Mouse (Mus musculus) lung, postnatal 0 days (tissue): ENCODE data around the gene Lin7a. TPM values are rescaled to one million over a fixed set of nuclear protein-coding genes. Genes with fewer than 3 reads are reported as not detected.

ENCODE experiments used
- ATAC-seq: fragments of 200-750 bp; cut with Nextera tagmentation; 2 replicates; pipeline ENCODE4 v1.8.0; 2017; ENCODE audit warnings: moderate library complexity
- DNase-seq: peaks from one replicate; pipeline ENCODE4 v3.0.0-alpha.2; 2016; ENCODE audit warnings: low spot score
- H3K27ac ChIP-seq: fragments of 300-500 bp; sonication (generic); 2 replicates; pipeline ENCODE4 v1.5.1; 2014; ENCODE audit warnings: antibody characterized with exemption, mild to moderate bottlenecking, low read length, mixed read lengths
- H3K27me3 ChIP-seq: fragments of 300-500 bp; sonication (generic); replicated peaks from 2 replicates; pipeline ENCODE4 v1.6.1; 2014; ENCODE audit warnings: low read length, mixed read lengths; ENCODE audit not compliant: insufficient read depth
- H3K36me3 ChIP-seq: fragments of 300-500 bp; sonication (generic); 2 replicates; pipeline ENCODE4 v1.6.1; 2014; ENCODE audit warnings: low read length, mixed read lengths; ENCODE audit not compliant: insufficient read depth
- H3K4me1 ChIP-seq: fragments of 300-500 bp; sonication (generic); 2 replicates; pipeline ENCODE4 v1.6.1; 2014; ENCODE audit warnings: antibody characterized with exemption, low read depth, low read length, mixed read lengths; ENCODE audit not compliant: insufficient read depth
- H3K4me2 ChIP-seq: fragments of 300-500 bp; sonication (generic); replicated peaks from 2 replicates; pipeline ENCODE4 v1.6.1; 2014; ENCODE audit warnings: low read depth, mild to moderate bottlenecking, low read length, moderate library complexity, mixed read lengths
- H3K4me3 ChIP-seq: fragments of 300-500 bp; sonication (generic); 2 replicates; pipeline ENCODE4 v1.5.1; 2014; ENCODE audit warnings: low read depth, low read length
- H3K9ac ChIP-seq: fragments of 300-500 bp; sonication (generic); replicated peaks from 2 replicates; pipeline ENCODE4 v1.6.1; 2014; ENCODE audit warnings: low read depth, mild to moderate bottlenecking
- H3K9me3 ChIP-seq: fragments of 300-500 bp; sonication (generic); 2 replicates; pipeline ENCODE4 v1.6.1; 2016; ENCODE audit warnings: low read length, mixed read lengths
- CTCF ChIP-seq: IDR thresholded peaks from 2 replicates; pipeline ENCODE4 v1.5.1; 2016; ENCODE audit warnings: antibody characterized with exemption, mild to moderate bottlenecking
- EP300 ChIP-seq: IDR thresholded peaks from 2 replicates; pipeline ENCODE4 v1.6.1; 2016; ENCODE audit warnings: antibody characterized with exemption, mild to moderate bottlenecking, control low read depth
- WGBS: fragments of 180-500 bp; shearing (Covaris S2); extraction: QIAGEN DNeasy Blood & Tissue Kit; methylation state at CpG from one replicate; pipeline ENCODE4 v1.1.7; 2014; 5-methylcytosine and 5-hydroxymethylcytosine counted together
- polyA plus RNA-seq: library from polyadenylated mRNA; unstranded; fragments of >200 nt; fragmentation: Nextera tagmentation; extraction: Ambion mirVana; gene quantifications from 2 replicates; pipeline ENCODE4 v1.2.1, GENCODE M21; 2015

The Lin7a gene
- polyA plus RNA-seq, 1 experiment from 2014 or later, result 0.43 TPM

- DNase-seq (no peak), ATAC-seq (no peak)
- no peaks in the 10 kb centered on the region for H3K9me3 ChIP-seq
- TF ChIP-seq CTCF, result no peak
- TF ChIP-seq EP300, result no peak
- H3K9ac ChIP-seq, result no peak overlapping the region
- no peaks in the 10 kb centered on the region for H3K27me3 ChIP-seq
- no peak overlapping the region for H3K4me3 ChIP-seq
- H3K4me2 ChIP-seq, result no peak overlapping the region
- no peak overlapping the region for H3K27ac ChIP-seq
- H3K4me1 ChIP-seq, result no peaks in the 10 kb centered on the region
- 88% methylated on average over 5 of the region's 5 CpGs for WGBS
- no peaks in the 10 kb centered on the region for H3K36me3 ChIP-seq
Observed at GRCm38 (mm10) chr10:107325558-107325957, 54.1 kb downstream of the Lin7a start.

GRCm38 (mm10) chr10:107339524-107339923 lies 68.0 kb downstream of the Lin7a start:
- Histone ChIP-seq H3K27ac (no peak overlapping the region), H3K27me3 (no peaks in the 10 kb centered on the region), H3K36me3 (no peaks in the 10 kb centered on the region), H3K9ac (no peak overlapping the region), H3K4me1 (no peaks in the 10 kb centered on the region), H3K4me3 (no peak overlapping the region), H3K4me2 (no peak overlapping the region), H3K9me3 (no peaks in the 10 kb centered on the region)
- DNase-seq (no peak), ATAC-seq (no peak)
- TF ChIP-seq CTCF (no peak), EP300 (no peak)
- 77% methylated on average over 3 of the region's 3 CpGs for WGBS

GRCm38 (mm10) chr10:107341151-107341550 lies 69.7 kb downstream of the Lin7a start:
- H3K4me3 ChIP-seq, result no peak overlapping the region
- ATAC-seq, result no peak

GRCm38 (mm10) chr10:107344200-107344599 lies 72.7 kb downstream of the Lin7a start:
- no peak for TF ChIP-seq EP300
- Histone ChIP-seq H3K27ac (no peak overlapping the region), H3K36me3 (no peaks in the 10 kb centered on the region), H3K9ac (no peak overlapping the region), H3K4me1 (no peaks in the 10 kb centered on the region), H3K4me2 (no peak overlapping the region), H3K4me3 (no peak overlapping the region), H3K9me3 (no peaks in the 10 kb centered on the region), H3K27me3 (no peaks in the 10 kb centered on the region)
- 22% methylated on average over 3 of the region's 3 CpGs for WGBS
- ATAC-seq (no peak), DNase-seq (no peak)

More at GRCm38 (mm10) chr10:107341151-107341550, 69.7 kb downstream of the Lin7a start:
- H3K9ac ChIP-seq, result no peak overlapping the region
- H3K27ac ChIP-seq, result no peak overlapping the region
- TF ChIP-seq CTCF, result no peak
- no peaks in the 10 kb centered on the region for H3K4me1 ChIP-seq
- WGBS, result 87% methylated on average over 4 of the region's 4 CpGs
- DNase-seq, result no peak
- H3K9me3 ChIP-seq, result no peaks in the 10 kb centered on the region
- H3K27me3 ChIP-seq, result no peaks in the 10 kb centered on the region
- H3K4me2 ChIP-seq, result no peak overlapping the region
- no peaks in the 10 kb centered on the region for H3K36me3 ChIP-seq

- Histone ChIP-seq H3K9ac (no peak overlapping the region), H3K4me3 (no peak overlapping the region), H3K4me2 (no peak overlapping the region), H3K9me3 (no peaks in the 10 kb centered on the region), H3K27ac (no peak overlapping the region), H3K4me1 (no peaks in the 10 kb centered on the region), H3K27me3 (no peaks in the 10 kb centered on the region), H3K36me3 (no peaks in the 10 kb centered on the region)
- ATAC-seq, result no peak
- 74% methylated on average over 3 of the region's 3 CpGs for WGBS
- TF ChIP-seq EP300 (no peak), CTCF (no peak)
- DNase-seq, result no peak
Observed at GRCm38 (mm10) chr10:107347842-107348241, 76.4 kb downstream of the Lin7a start.

- no peaks in the 10 kb centered on the region for H3K9me3 ChIP-seq
- TF ChIP-seq CTCF (no peak), EP300 (no peak)
- no peaks in the 10 kb centered on the region for H3K36me3 ChIP-seq
- H3K4me1 ChIP-seq, result no peaks in the 10 kb centered on the region
- no peak overlapping the region for H3K4me2 ChIP-seq
- no peaks in the 10 kb centered on the region for H3K27me3 ChIP-seq
- DNase-seq (no peak), ATAC-seq (no peak)
- H3K9ac ChIP-seq, result no peak overlapping the region
- 69% methylated on average over 6 of the region's 6 CpGs for WGBS
- no peak overlapping the region for H3K27ac ChIP-seq
- no peak overlapping the region for H3K4me3 ChIP-seq
Observed at GRCm38 (mm10) chr10:107351696-107352485, 80.4 kb downstream of the Lin7a start.

GRCm38 (mm10) chr10:107353483-107353882 lies 82.0 kb downstream of the Lin7a start:
- no peak for TF ChIP-seq EP300
- TF ChIP-seq CTCF, result no peak
- Histone ChIP-seq H3K9ac (no peak overlapping the region), H3K9me3 (no peaks in the 10 kb centered on the region), H3K4me2 (no peak overlapping the region), H3K4me3 (no peak overlapping the region), H3K4me1 (no peaks in the 10 kb centered on the region), H3K27me3 (no peaks in the 10 kb centered on the region), H3K27ac (no peak overlapping the region), H3K36me3 (no peaks in the 10 kb centered on the region)
- ATAC-seq, result no peak
- 88% methylated on average over 3 of the region's 3 CpGs for WGBS
- no peak for DNase-seq
